Mouse (Mus musculus): ENCODE measurements at regions not wholly inside any gene's neighbourhood (a gene's known extent, or its start where the extent isn't known, plus 50 kb on each side); places are given as distances from the start of the nearest gene placed in this dataset.

DNA sequence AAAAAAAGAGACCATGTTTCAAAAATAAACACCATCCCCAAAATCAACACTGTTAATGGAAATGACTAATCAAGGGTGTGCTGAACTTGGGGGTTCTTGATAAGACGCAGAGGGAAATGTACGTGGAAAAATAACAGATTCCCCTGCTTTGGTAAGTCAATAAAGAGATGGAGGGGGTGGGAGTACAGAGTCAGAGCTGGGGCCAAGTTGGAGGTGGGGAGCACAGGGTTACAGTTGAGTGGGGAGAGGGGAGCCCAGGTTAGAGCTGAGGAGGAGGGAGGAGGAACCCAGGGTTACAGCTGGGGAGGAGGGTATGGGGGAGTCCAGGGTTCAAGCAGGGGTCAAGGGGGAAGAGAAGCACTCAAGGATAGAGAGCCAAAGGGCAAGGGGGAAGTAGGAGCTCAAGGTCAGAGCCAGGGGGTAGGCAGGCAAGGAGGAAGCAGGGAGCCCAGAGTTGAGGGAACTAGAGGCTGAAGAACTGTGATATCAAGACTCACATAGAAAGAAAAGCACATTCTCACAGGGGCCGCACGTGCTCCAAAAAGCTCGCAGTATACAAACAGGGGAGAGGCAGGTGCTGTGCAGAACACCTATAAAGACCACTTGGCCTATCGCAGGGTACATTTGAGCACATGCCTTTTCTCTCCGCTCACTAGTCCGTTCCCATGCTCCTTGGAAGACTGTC lies 246.4 kb downstream of the Sox9 start:
- in situ Hi-C loops (cut with MboI, MseI) = no loop called here

DNA sequence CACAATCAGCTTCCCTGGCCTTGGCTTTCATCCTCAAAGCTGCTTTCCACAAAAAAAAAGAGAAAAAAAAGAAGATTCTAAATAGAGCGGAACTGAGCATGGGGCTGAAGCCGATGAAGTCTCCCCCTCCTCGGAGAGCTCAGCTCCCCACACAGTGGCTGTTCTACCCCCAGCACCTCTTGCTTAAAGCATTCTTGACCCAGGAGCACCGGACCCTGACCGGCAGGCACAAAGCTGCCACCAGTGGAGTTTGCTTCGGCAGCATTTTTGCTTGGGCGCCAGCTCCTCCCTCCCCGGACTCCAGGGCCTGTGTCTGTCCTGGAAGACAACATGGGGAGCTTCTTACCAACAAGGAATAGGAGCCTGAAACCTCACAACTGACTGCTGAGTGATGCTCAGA lies 249.4 kb downstream of the Sox9 start:
- in situ Hi-C loops (cut with MboI, MseI) = no loop called here

GRCm38 (mm10) chr11:113032487-113033228 lies 250.6 kb downstream of the Sox9 start:
- in situ Hi-C loops (cut with MboI, MseI) = no loop called here

DNA sequence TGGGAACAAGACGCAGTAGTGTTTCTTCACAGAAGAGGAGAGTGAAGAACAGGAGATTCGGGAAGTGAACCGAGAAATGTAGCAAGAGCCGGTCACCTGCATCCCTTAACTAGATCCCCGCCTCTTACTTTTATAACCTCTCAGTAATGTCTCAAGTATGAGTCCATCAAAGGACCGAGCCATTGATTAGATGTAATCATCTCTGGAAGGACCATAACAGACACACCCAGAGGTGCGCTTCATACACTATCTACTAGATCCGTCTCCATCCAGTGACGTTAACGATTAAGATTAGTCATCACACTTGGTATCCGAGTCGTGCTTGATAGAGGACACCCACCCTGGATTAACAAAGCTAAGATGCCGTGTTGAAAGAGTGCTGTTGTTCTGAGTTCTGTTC lies 252.9 kb downstream of the Sox9 start:
- in situ Hi-C loops (cut with MboI, MseI) = no loop called here

DNA sequence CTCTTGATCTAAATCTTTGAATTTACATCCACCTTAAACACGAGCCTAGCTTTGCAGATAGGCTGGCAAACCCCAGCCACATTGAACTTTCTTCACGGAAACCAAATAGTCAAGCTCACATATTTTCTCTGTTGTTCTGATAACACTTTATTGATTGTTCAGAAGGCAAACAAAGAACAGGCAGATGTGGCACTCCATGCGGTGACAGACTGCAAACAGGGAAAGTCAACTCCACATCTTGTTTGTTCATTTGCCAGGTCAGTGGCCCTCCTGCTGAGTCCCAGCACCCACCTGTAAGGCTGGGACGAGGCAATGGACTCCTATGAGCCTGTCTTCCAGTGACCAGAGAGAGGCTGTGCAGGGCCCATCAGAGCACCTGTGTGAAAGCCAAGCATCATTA lies 255.7 kb downstream of the Sox9 start:
- in situ Hi-C loops (cut with MboI, MseI) = no loop called here

DNA sequence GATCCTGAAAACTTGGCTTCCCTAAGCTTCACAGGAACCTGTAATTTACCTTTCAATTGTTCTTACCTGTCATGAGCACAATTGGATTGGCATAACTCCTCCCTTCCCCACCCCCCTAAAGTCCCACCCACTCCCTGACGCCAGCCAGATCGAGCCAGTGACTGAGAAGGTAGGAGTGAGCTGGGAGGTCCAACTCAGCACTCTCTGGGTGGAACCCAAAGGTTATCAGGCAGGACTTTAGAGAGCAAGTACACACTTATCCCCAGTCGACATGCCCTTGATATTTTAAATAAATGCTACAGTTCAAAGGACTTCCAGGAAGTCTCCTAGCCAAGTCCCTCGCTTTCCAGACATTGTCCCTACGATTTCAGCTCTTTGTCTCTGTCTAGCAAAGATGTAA lies 260.7 kb downstream of the Sox9 start:
- in situ Hi-C loops (cut with MboI, MseI) = no loop called here

DNA sequence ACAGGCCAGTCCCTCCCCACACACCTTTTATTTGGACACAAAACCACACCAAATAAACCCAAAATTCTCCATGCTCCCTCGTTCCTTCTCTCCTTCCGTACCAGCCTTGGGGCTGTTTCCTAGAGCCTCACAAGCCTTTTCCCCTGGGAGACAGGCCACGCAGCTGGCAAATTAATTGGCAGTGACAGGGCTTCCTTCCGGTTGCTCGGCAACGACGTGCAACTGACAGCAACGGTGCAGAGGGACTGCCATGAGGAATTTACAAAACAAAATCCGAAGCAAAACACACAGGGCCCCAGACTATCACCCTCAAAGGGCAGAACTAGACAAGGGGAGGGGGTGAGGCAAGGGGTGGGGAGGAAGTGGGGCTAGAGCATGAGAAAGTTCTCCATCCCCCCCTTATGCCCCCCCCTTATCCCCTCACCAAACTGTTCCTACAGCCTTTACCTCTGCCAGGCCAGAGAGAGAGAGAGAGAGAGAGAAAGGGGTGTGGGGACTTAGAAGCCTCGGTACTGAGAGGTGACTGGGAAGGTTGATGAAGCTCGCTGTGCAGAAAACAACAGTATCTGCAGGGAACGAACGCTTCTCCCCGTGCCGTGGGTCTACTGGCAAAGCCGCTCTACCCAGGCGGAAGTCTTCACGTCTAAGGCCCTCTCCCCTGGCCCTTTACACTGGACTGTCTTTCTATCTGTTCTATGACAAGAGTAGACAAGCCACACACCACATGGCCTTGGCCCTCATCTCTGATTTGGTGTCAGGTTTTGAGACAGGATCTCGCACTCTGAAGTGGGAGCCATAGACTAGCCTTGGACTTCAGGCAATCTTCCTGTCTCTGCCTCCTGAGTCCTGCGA lies 264.4 kb downstream of the Sox9 start:
- in situ Hi-C loops (cut with MboI, MseI) = no loop called here

GRCm38 (mm10) chr11:113048158-113048557 lies 266.1 kb downstream of the Sox9 start:
- in situ Hi-C loops (cut with MboI, MseI) = no loop called here

GRCm38 (mm10) chr11:113049593-113049992 lies 267.6 kb downstream of the Sox9 start:
- in situ Hi-C loops (cut with MboI, MseI) = no loop called here

- in situ Hi-C loops (cut with MboI, MseI) = no loop called here
Measured at GRCm38 (mm10) chr11:113052536-113052935, 270.5 kb downstream of the Sox9 start.

DNA sequence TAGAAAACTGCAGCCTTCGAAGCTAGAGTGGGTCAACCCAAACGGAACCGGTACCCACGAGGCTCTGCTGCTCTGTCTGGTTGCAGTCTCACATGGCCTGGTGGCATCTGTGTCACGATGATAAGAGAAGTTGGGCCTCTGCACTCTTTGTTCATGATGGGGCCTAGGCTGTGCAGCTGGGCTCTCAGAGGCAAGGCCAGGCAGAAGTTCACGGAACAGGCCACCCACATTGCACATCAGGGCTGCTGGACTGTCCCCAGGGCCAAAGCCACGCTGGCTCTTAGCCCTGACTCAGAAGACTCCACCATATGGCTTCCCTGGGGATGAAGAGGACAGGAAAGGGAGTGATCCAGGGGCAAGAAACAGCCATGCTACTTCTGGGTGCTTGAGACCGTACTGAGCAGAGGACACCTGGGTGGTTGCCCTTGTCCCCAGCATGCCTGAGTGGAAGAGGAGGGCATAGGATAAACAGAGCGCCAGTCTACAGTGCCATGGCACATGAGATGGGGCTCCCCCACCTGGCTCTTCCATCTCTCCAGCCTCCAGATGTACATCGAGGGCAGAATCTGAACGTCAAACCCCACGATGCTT lies 274.1 kb downstream of the Sox9 start:
- in situ Hi-C loops (cut with MboI, MseI) = no loop called here

- in situ Hi-C loops (cut with MboI, MseI) = no loop called here
Measured at GRCm38 (mm10) chr11:113056824-113057223, 274.8 kb downstream of the Sox9 start.

- in situ Hi-C loops (cut with MboI, MseI) = no loop called here
Measured at GRCm38 (mm10) chr11:113070365-113070764, 288.3 kb downstream of the Sox9 start.

DNA sequence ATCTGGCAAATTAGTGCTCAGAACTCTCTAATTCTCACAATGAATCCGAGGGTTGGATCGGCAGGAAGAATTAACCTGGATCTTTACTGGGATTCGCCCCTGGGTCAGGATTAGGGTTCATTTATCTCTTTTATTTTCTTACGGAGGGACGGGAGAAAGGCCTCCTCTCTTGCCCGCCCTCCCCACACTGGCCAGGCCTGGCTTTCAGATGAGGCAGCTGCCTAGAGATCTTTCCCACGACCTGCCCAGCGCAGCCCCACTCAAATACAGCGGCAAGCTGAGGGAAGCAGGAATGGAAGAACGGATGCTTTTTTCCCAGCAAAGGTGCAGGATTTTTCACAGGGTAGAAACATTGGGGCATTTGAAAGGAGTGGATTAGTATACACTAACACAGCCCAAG lies 289.9 kb downstream of the Sox9 start:
- in situ Hi-C loops (cut with MboI, MseI) = no loop called here

DNA sequence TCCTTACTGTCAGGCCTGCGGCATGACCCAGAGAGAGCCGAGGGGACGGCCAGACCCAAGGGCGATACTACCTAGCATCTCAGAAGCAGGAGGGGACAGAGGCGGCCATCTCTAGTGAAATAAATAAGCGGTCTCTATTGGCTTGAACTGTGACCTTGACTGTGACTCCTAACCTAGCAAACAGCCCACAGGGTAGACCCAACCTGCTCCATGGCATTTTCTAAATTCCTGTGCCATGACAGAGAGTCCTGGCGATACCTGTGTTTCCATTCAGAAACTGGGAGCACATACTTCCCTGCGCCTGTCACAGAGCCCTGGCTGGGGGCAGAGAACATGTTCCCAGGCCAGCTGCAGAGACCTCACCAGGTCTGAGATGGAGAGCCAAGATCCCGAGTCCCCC lies 292.3 kb downstream of the Sox9 start:
- in situ Hi-C loops (cut with MboI, MseI) = no loop called here

GRCm38 (mm10) chr11:113076371-113076770 lies 294.3 kb downstream of the Sox9 start:
- in situ Hi-C loops (cut with MboI, MseI) = no loop called here

GRCm38 (mm10) chr11:113080311-113080710 lies 298.3 kb downstream of the Sox9 start:
- in situ Hi-C loops (cut with MboI, MseI) = no loop called here

DNA sequence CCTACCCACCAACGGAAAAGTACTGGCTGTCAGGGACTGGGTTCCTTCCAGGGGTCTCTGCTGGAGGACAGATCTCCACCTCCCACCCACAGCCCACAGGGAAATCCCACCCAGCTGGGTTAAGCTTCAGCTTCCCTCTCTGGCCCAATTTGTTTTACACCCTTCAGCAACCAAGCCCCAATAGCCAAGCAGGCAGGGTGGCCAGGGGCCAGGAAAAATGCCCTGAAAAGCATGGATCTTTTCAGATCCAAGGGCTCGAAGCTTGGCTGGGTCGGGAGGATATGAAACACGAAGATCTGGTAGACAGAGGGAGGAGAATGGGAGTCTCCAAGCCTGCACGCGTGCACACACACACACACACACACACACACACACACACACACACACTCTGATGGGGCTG lies 302.4 kb downstream of the Sox9 start:
- in situ Hi-C loops (cut with MboI, MseI) = no loop called here

DNA sequence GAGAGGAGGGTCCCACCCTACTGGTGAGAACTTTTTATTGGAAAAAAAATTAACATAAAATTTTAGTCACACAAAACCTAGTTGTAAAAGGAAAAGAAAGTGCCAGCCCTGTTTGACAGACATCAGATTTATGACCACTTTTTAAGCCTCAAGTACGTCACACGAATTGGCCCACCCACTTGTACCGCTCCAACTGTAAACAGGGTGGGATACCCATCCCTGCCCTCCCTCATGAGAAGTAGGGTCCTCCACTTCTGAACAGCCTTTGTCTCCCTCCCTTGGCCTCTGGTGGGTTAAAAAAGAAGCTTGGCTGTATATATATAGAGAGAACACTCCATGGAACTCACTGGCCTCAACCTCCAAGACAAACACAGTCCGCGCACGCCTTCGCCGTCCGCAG lies 303.5 kb downstream of the Sox9 start:
- in situ Hi-C loops (cut with MboI, MseI) = no loop called here

DNA sequence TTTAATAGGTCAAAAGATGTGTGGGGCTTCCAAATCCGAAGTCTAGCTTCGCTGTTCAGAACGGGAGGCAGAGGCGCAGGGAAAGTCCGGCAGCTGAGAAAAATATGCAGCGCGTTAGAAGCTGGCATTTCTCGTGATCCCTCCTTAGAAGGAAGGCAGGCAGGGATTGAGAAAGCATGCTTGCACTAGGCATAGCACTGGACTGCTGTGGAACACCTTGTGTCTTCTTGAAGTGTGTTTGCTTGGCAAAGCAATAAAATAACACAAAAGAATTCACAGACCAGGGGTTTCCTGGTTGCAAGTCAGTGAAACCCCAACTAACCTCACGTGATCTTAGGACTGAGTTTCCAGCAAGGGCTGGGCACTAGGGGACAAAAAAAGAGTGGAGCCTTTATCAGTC lies 305.1 kb downstream of the Sox9 start:
- in situ Hi-C loops (cut with MboI, MseI) = no loop called here

DNA sequence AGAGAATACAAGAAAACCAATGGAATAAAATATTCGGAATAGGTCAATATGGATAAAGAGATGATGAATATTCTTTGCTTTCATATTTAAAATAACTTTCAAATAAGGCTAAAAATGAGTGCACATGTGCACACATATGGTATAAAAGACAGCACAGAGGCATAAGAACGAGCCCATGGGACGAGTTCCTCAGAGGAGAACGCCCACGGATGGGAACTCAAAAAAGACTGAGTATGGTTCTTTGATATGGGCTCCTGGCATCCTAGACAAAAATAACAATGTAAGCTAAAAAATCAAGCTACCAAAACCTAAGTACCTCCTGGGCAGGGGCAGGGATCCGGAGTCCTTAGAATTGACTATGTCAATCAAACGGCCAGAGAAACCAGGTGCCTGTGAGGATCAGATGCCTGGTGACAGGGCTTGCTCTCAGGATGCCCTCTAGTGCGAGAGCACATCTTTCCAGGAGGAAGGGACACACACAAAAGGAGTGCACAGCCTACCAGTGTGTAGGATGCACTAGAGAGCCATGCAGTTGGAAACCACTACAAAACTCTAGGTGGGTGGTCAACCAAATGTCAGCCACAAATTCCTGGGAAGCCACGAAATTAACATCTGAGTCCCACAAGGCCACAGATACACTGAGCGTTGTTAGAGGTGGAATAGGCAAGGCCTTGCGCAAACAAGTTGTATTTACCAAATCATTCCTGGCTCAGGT lies 307.8 kb downstream of the Sox9 start:
- in situ Hi-C loops (cut with MboI, MseI) = no loop called here
